Mouse (Mus musculus) embryonic facial prominence, embryonic 15.5 days (tissue): ENCODE data around the gene Prss45. TPM values are rescaled to one million over a fixed set of nuclear protein-coding genes. Genes with fewer than 3 reads are reported as not detected.
A peak's percentile ranks its signal among the peaks of the same experiment; 100 is the strongest.

ENCODE experiments used
- ATAC-seq: fragments of 200-750 bp; cut with Nextera tagmentation; 2 replicates; pipeline ENCODE4 v1.8.0; 2017; ENCODE audit warnings: low read depth, moderate TSS enrichment; ENCODE audit not compliant: insufficient number of reproducible peaks, low FRiP score, low TSS enrichment
- H3K27ac ChIP-seq: fragments of 300-500 bp; sonication (generic); replicated peaks from 2 replicates; pipeline ENCODE4 v1.5.1; 2015; ENCODE audit warnings: mild to moderate bottlenecking, inconsistent platforms
- H3K27me3 ChIP-seq: fragments of 300-500 bp; sonication (generic); 2 replicates; pipeline ENCODE4 v1.6.1; 2015; ENCODE audit warnings: inconsistent platforms
- H3K36me3 ChIP-seq: fragments of 300-500 bp; sonication (generic); 2 replicates; pipeline ENCODE4 v1.6.1; 2015; ENCODE audit warnings: mild to moderate bottlenecking, inconsistent platforms
- H3K4me1 ChIP-seq: fragments of 300-500 bp; sonication (generic); 2 replicates; pipeline ENCODE4 v1.6.1; 2015; ENCODE audit warnings: inconsistent platforms
- H3K4me2 ChIP-seq: fragments of 300-500 bp; sonication (generic); replicated peaks from 2 replicates; pipeline ENCODE4 v1.6.1; 2015; ENCODE audit warnings: mild to moderate bottlenecking, inconsistent platforms
- H3K4me3 ChIP-seq: fragments of 300-500 bp; sonication (generic); replicated peaks from 2 replicates; pipeline ENCODE4 v1.5.1; 2015; ENCODE audit warnings: mild to moderate bottlenecking, inconsistent platforms
- H3K9ac ChIP-seq: fragments of 300-500 bp; sonication (generic); 2 replicates; pipeline ENCODE4 v1.6.1; 2015; ENCODE audit warnings: inconsistent platforms
- H3K9me3 ChIP-seq: fragments of 300-500 bp; sonication (generic); replicated peaks from 2 replicates; pipeline ENCODE4 v1.6.1; 2016; ENCODE audit warnings: inconsistent platforms
- WGBS: fragments of 180-500 bp; shearing (Covaris S2); methylation state at CpG from one replicate; pipeline ENCODE4 v1.1.7; 2015; 5-methylcytosine and 5-hydroxymethylcytosine counted together
- polyA plus RNA-seq: library from polyadenylated mRNA; unstranded; fragments of >200 nt; fragmentation: Nextera tagmentation; extraction: Ambion mirVana; gene quantifications from 2 replicates; pipeline ENCODE4 v1.2.1, GENCODE M21; 2015

Gene Prss45
- polyA plus RNA-seq, 1 experiment from 2014 or later, result not detected

- 55% methylated on average over 4 of the region's 4 CpGs for WGBS
- Histone ChIP-seq H3K9ac (no peak overlapping the region), H3K27ac (0 out of 2 replicates have a peak overlapping the region, but pooled peaks have one; percentile 7), H3K9me3 (no peaks in the 10 kb centered on the region), H3K4me2 (no peak overlapping the region), H3K36me3 (no peaks in the 10 kb centered on the region), H3K4me1 (0 out of 2 replicates have a peak, but pooled peaks cover 3% of the 10 kb centered on the region), H3K4me3 (no peak overlapping the region), H3K27me3 (peaks cover 6% of the 10 kb centered on the region)
- ATAC-seq, result no peak
Measured at GRCm38 (mm10) chr9:110825426-110825825, 9.0 kb upstream of the Prss45 start.

GRCm38 (mm10) chr9:110825832-110826231 lies 8.6 kb upstream of the Prss45 start:
- Histone ChIP-seq H3K4me3 (no peak overlapping the region), H3K9me3 (no peaks in the 10 kb centered on the region), H3K27ac (0 out of 2 replicates have a peak overlapping the region, but pooled peaks have one; percentile 7), H3K4me2 (no peak overlapping the region), H3K4me1 (0 out of 2 replicates have a peak, but pooled peaks cover 3% of the 10 kb centered on the region), H3K36me3 (no peaks in the 10 kb centered on the region), H3K9ac (no peak overlapping the region), H3K27me3 (peaks cover 6% of the 10 kb centered on the region)
- no peak for ATAC-seq
- WGBS, result 61% methylated on average over 7 of the region's 7 CpGs

GRCm38 (mm10) chr9:110826390-110826789 lies 8.0 kb upstream of the Prss45 start, which contains the start of gene Prss43:
TSS of gene Prss43 (plus strand) at chr9:110826690.
- H3K4me2 ChIP-seq, result no peak within 1 kb of the TSS
- no peak for ATAC-seq
- H3K27ac ChIP-seq, result 0 out of 2 replicates have a peak within 1 kb of the TSS, but pooled peaks have one; percentile 7
- 62% methylated on average over 3 of the region's 3 CpGs for WGBS
- H3K4me1 ChIP-seq, result 0 out of 2 replicates have a peak, but pooled peaks cover 3% of the 10 kb centered on the region
- H3K4me3 ChIP-seq, result no peak within 1 kb of the TSS
- H3K9me3 ChIP-seq, result no peaks in the 10 kb centered on the region
- no peak within 1 kb of the TSS for H3K9ac ChIP-seq
- H3K36me3 ChIP-seq, result no peaks in the 10 kb centered on the region
- peaks cover 6% of the 10 kb centered on the region for H3K27me3 ChIP-seq

GRCm38 (mm10) chr9:110833021-110833420 lies 1.4 kb upstream of the Prss45 start:
- H3K9me3 ChIP-seq, result no peaks in the 10 kb centered on the region
- no peaks in the 10 kb centered on the region for H3K36me3 ChIP-seq
- 72% methylated on average over 5 of the region's 5 CpGs for WGBS
- H3K4me2 ChIP-seq, result no peak overlapping the region
- H3K4me3 ChIP-seq, result no peak overlapping the region
- no peak overlapping the region for H3K9ac ChIP-seq
- no peaks in the 10 kb centered on the region for H3K4me1 ChIP-seq
- no peak for ATAC-seq
- peaks cover 3% of the 10 kb centered on the region for H3K27me3 ChIP-seq
- H3K27ac ChIP-seq, result no peak overlapping the region

- no peaks in the 10 kb centered on the region for H3K9me3 ChIP-seq
- ATAC-seq, result no peak
- WGBS, result 41% methylated on average over 10 of the region's 10 CpGs
- no peak overlapping the region for H3K9ac ChIP-seq
- no peaks in the 10 kb centered on the region for H3K4me1 ChIP-seq
- no peak overlapping the region for H3K27ac ChIP-seq
- H3K4me2 ChIP-seq, result no peak overlapping the region
- H3K27me3 ChIP-seq, result no peaks in the 10 kb centered on the region; the same call in 1 of the 2 replicates
- no peaks in the 10 kb centered on the region for H3K36me3 ChIP-seq
- H3K4me3 ChIP-seq, result no peak overlapping the region
Measured at GRCm38 (mm10) chr9:110834961-110835360, 573 bp downstream of the Prss45 start.

- no peaks in the 10 kb centered on the region for H3K9me3 ChIP-seq
- H3K4me1 ChIP-seq, result no peaks in the 10 kb centered on the region
- H3K36me3 ChIP-seq, result no peaks in the 10 kb centered on the region
- no peak overlapping the region for H3K27ac ChIP-seq
- H3K4me3 ChIP-seq, result no peak overlapping the region
- H3K27me3 ChIP-seq, result no peaks in the 10 kb centered on the region; the same call in 1 of the 2 replicates
- WGBS, result 48% methylated on average over 2 of the region's 2 CpGs
- ATAC-seq, result no peak
- H3K4me2 ChIP-seq, result no peak overlapping the region
- no peak overlapping the region for H3K9ac ChIP-seq
Measured at GRCm38 (mm10) chr9:110836112-110836511, 1.7 kb downstream of the Prss45 start.

GRCm38 (mm10) chr9:110840905-110841304 lies 6.5 kb downstream of the Prss45 start:
- no peak overlapping the region for H3K4me2 ChIP-seq
- no peak overlapping the region for H3K27ac ChIP-seq
- no peaks in the 10 kb centered on the region for H3K36me3 ChIP-seq
- 79% methylated on average over 6 of the region's 6 CpGs for whole genome bisulfite sequencing
- no peak for ATAC-seq
- no peaks in the 10 kb centered on the region for H3K4me1 ChIP-seq
- no peaks in the 10 kb centered on the region for H3K9me3 ChIP-seq
- H3K4me3 ChIP-seq, result no peak overlapping the region
- H3K9ac ChIP-seq, result no peak overlapping the region
- no peaks in the 10 kb centered on the region for H3K27me3 ChIP-seq

- H3K36me3 ChIP-seq, result no peaks in the 10 kb centered on the region
- no peak overlapping the region for H3K4me3 ChIP-seq
- ATAC-seq, result no peak
- H3K9ac ChIP-seq, result no peak overlapping the region
- no peak overlapping the region for H3K4me2 ChIP-seq
- no peaks in the 10 kb centered on the region for H3K4me1 ChIP-seq
- no peaks in the 10 kb centered on the region for H3K27me3 ChIP-seq
- 53% methylated on average over 2 of the region's 2 CpGs for WGBS
- H3K27ac ChIP-seq, result no peak overlapping the region
- H3K9me3 ChIP-seq, result no peaks in the 10 kb centered on the region
Measured at GRCm38 (mm10) chr9:110841438-110841837, 7.0 kb downstream of the Prss45 start.

GRCm38 (mm10) chr9:110844206-110844605 lies 9.8 kb downstream of the Prss45 start, which contains the start of gene Prss46:
TSS of gene Prss46 (plus strand) at chr9:110844506.
- Histone ChIP-seq H3K27me3 (no peaks in the 10 kb centered on the region), H3K4me1 (no peaks in the 10 kb centered on the region), H3K36me3 (no peaks in the 10 kb centered on the region), H3K9ac (no peak within 1 kb of the TSS), H3K4me3 (no peak within 1 kb of the TSS), H3K27ac (no peak within 1 kb of the TSS), H3K9me3 (no peaks in the 10 kb centered on the region), H3K4me2 (no peak within 1 kb of the TSS)
- ATAC-seq, result no peak
- WGBS, result 78% methylated on average over 10 of the region's 10 CpGs

- H3K9me3 ChIP-seq, result no peaks in the 10 kb centered on the region
- no peak overlapping the region for H3K27ac ChIP-seq
- ATAC-seq, result no peak
- 71% methylated on average over 7 of the region's 7 CpGs for WGBS
- H3K4me2 ChIP-seq, result no peak overlapping the region
- no peaks in the 10 kb centered on the region for H3K4me1 ChIP-seq
- no peaks in the 10 kb centered on the region for H3K36me3 ChIP-seq
- no peak overlapping the region for H3K4me3 ChIP-seq
- H3K9ac ChIP-seq, result no peak overlapping the region
- no peaks in the 10 kb centered on the region for H3K27me3 ChIP-seq
Measured at GRCm38 (mm10) chr9:110849162-110849561, 14.8 kb downstream of the Prss45 start.

- Histone ChIP-seq H3K4me1 (peaks cover 9% of the 10 kb centered on the region), H3K4me2 (no peak overlapping the region), H3K36me3 (no peaks in the 10 kb centered on the region), H3K4me3 (no peak overlapping the region), H3K27ac (no peak overlapping the region), H3K27me3 (peaks cover 29% of the 10 kb centered on the region), H3K9ac (no peak overlapping the region), H3K9me3 (no peaks in the 10 kb centered on the region)
- WGBS, result 75% methylated on average over 7 of the region's 7 CpGs
- no peak for ATAC-seq
Measured at GRCm38 (mm10) chr9:110855903-110856302, 21.5 kb downstream of the Prss45 start.

GRCm38 (mm10) chr9:110856920-110857319 lies 22.5 kb downstream of the Prss45 start:
- no peak overlapping the region for H3K27ac ChIP-seq
- H3K9ac ChIP-seq, result no peak overlapping the region
- H3K4me1 ChIP-seq, result peaks cover 9% of the 10 kb centered on the region
- H3K4me3 ChIP-seq, result no peak overlapping the region
- no peaks in the 10 kb centered on the region for H3K36me3 ChIP-seq
- 51% methylated on average over 4 of the region's 4 CpGs for WGBS
- no peaks in the 10 kb centered on the region for H3K9me3 ChIP-seq
- no peak overlapping the region for H3K4me2 ChIP-seq
- H3K27me3 ChIP-seq, result peaks cover 29% of the 10 kb centered on the region
- no peak for ATAC-seq
